ENCODE assay signal across 8 mouse cellular contexts in genomic region chr2:26964724-26965370, GRCm38 (mm10). TPM values are rescaled to one million over a fixed set of nuclear protein-coding genes. Genes with fewer than 3 reads are reported as not detected.
A peak's percentile ranks its signal among the peaks of the same experiment; 100 is the strongest.
DNase-seq lines count a peak whose midpoint lies in the region; ATAC-seq and TF ChIP-seq lines count a peak whose summit lies in the region.

No protein-coding gene starts in this region.

- H3K27me3 ChIP-seq in embryonic facial prominence, embryonic 10.5 days (replicated peaks; ENCODE audit: low read depth, poor library complexity, severe bottlenecking): no peaks in the 10 kb centered on the region
- H3K27me3 ChIP-seq in hindbrain, embryonic 16.5 days (replicated peaks; ENCODE audit: control insufficient read depth, insufficient read depth, low read length): no peaks in the 10 kb centered on the region
- no peaks in the 10 kb centered on the region for H3K27me3 ChIP-seq in midbrain, embryonic 16.5 days (ENCODE audit: control insufficient read depth, insufficient read depth, low read depth, low read length)

- ATAC-seq in hindbrain, embryonic 16.5 days: peak; percentile 3; the same call in 1 of the 2 replicates
- ATAC-seq in midbrain, embryonic 16.5 days: peak; percentile 60
- ATAC-seq in inflammation-experienced regulatory T-cells, adult 6 months: no peak

- peak overlapping the region; percentile 98 for H3K27ac ChIP-seq in left cerebral cortex, adult 2 months
- H3K27ac ChIP-seq in embryonic facial prominence, embryonic 10.5 days (replicated peaks): peak overlapping the region; percentile 98
- peak overlapping the region; percentile 98 for H3K27ac ChIP-seq in hindbrain, embryonic 16.5 days (ENCODE audit: low read depth, low read length)
- H3K27ac ChIP-seq in midbrain, embryonic 16.5 days (ENCODE audit: low read length): peak overlapping the region; percentile 91

- H3K4me3 ChIP-seq in left cerebral cortex, adult 2 months: peak overlapping the region; percentile 84
- peak overlapping the region; percentile 86 for H3K4me3 ChIP-seq in embryonic facial prominence, embryonic 10.5 days
- peak overlapping the region; percentile 82 for H3K4me3 ChIP-seq in hindbrain, embryonic 16.5 days (ENCODE audit: low read length)
- peak overlapping the region; percentile 58 for H3K4me3 ChIP-seq in midbrain, embryonic 16.5 days (ENCODE audit: low read depth, low read length)

- H3K4me1 ChIP-seq in embryonic facial prominence, embryonic 10.5 days: peaks cover 26% of the 10 kb centered on the region
- peaks cover 25% of the 10 kb centered on the region for H3K4me1 ChIP-seq in hindbrain, embryonic 16.5 days (ENCODE audit: control insufficient read depth, insufficient read depth, low read depth, low read length)
- peaks cover 28% of the 10 kb centered on the region for H3K4me1 ChIP-seq in midbrain, embryonic 16.5 days (ENCODE audit: control insufficient read depth, insufficient read depth, low read length)

- no peak for TF ChIP-seq CTCF in left cerebral cortex, adult 2 months (IDR thresholded peaks at IDR 0.05)

- peak overlapping the region; percentile 71 for H3K4me2 ChIP-seq in hindbrain, embryonic 16.5 days (ENCODE audit: low read length)
- peak overlapping the region; percentile 92 for H3K4me2 ChIP-seq in midbrain, embryonic 16.5 days (ENCODE audit: low read length)

- 18% methylated on average over 14 of the region's 14 CpGs for WGBS in embryonic facial prominence, embryonic 10.5 days
- 18% methylated on average over 14 of the region's 14 CpGs for WGBS in hindbrain, embryonic 16.5 days
- 19% methylated on average over 14 of the region's 14 CpGs for WGBS in midbrain, embryonic 16.5 days

- H3K9me3 ChIP-seq in embryonic facial prominence, embryonic 10.5 days: peaks cover 6% of the 10 kb centered on the region; the same call in 1 of the 2 replicates
- H3K9me3 ChIP-seq in hindbrain, embryonic 16.5 days (ENCODE audit: control insufficient read depth, low read length): no peaks in the 10 kb centered on the region
- H3K9me3 ChIP-seq in midbrain, embryonic 16.5 days (replicated peaks; ENCODE audit: control insufficient read depth, low read length, poor library complexity, severe bottlenecking): no peaks in the 10 kb centered on the region

- intact Hi-C loops in left cerebral cortex, adult 2 months (cut with DNase I): loop anchor here (1.0 kb wide), 2 partner anchors 44 to 63 kb away; partner anchors contain the start of genes Cacfd1 and Surf6

- peak overlapping the region; percentile 89 for H3K9ac ChIP-seq in hindbrain, embryonic 16.5 days (ENCODE audit: low read depth, low read length)
- peak overlapping the region; percentile 75 for H3K9ac ChIP-seq in midbrain, embryonic 16.5 days (ENCODE audit: low read depth, low read length)

- peaks cover 26% of the 10 kb centered on the region for H3K36me3 ChIP-seq in embryonic facial prominence, embryonic 10.5 days (replicated peaks)
- 0 out of 2 replicates have a peak, but pooled peaks cover 2% of the 10 kb centered on the region for H3K36me3 ChIP-seq in hindbrain, embryonic 16.5 days (ENCODE audit: control insufficient read depth, insufficient read depth, low read length)
- no peaks in the 10 kb centered on the region; the same call in 1 of the 2 replicates for H3K36me3 ChIP-seq in midbrain, embryonic 16.5 days (ENCODE audit: control insufficient read depth, insufficient read depth, low read length)

- DNase-seq in left cerebral cortex, adult 2 months (ENCODE audit: extremely low spot score in 1 of 2, low spot score in 2 of 2): no peak
- no peak for DNase-seq in left cerebral cortex, adult 18-20 months (ENCODE audit: low spot score in 2 of 2)
- DNase-seq in embryonic facial prominence, embryonic 10.5 days (ENCODE audit: low spot score): no peak
- no peak for DNase-seq in spleen, postnatal 4 days (ENCODE audit: low spot score in 2 of 2)
- no peak for DNase-seq in right cerebral cortex, postnatal 36 days (ENCODE audit: low spot score in 2 of 2)

RNA-seq across cellular contexts. Expression of gene Rexo4, which starts 0.7 kb away (rescaled TPM):
- 10 to 100 TPM; 60.1 to 69.6 TPM for total RNA-seq in left cerebral cortex, adult 2 months (2021)
- total RNA-seq in left cerebral cortex, adult 18-20 months (2021): 10 to 100 TPM; 55.5 to 66.5 TPM
- 56.0 and 59.1 TPM in 2 replicates for polyA plus RNA-seq in embryonic facial prominence, embryonic 10.5 days (2016; fragmentation: Nextera tagmentation; extraction: Ambion mirVana)
- 39.6 and 41.0 TPM in 2 replicates for polyA plus RNA-seq in hindbrain, embryonic 16.5 days (2015; fragmentation: Nextera tagmentation; extraction: Ambion mirVana)
- polyA plus RNA-seq in midbrain, embryonic 16.5 days (2015; fragmentation: Nextera tagmentation; extraction: Ambion mirVana): 35.8 and 36.4 TPM in 2 replicates
- polyA plus RNA-seq in inflammation-experienced regulatory T-cells, adult 6 months (2017; shearing (Covaris generic)): 10 to 100 TPM; 45.9 to 63.8 (median 58.7) TPM

RNA-seq across cellular contexts. Expression of gene Adamts13, which starts 8.4 kb away (rescaled TPM):
- 1 to 10 TPM; 1.8 to 2.3 TPM for total RNA-seq in left cerebral cortex, adult 2 months (2021)
- total RNA-seq in left cerebral cortex, adult 18-20 months (2021): 1 to 10 TPM; 1.3 to 2.7 TPM
- not detected in 2 replicates for polyA plus RNA-seq in embryonic facial prominence, embryonic 10.5 days (2016; fragmentation: Nextera tagmentation; extraction: Ambion mirVana)
- polyA plus RNA-seq in hindbrain, embryonic 16.5 days (2015; fragmentation: Nextera tagmentation; extraction: Ambion mirVana): 0.29 TPM in 1 of 2 replicates, not detected in the other
- polyA plus RNA-seq in midbrain, embryonic 16.5 days (2015; fragmentation: Nextera tagmentation; extraction: Ambion mirVana): not detected in 2 replicates
- polyA plus RNA-seq in inflammation-experienced regulatory T-cells, adult 6 months (2017; shearing (Covaris generic)): not detected

RNA-seq across cellular contexts. Expression of gene Stkld1, which starts 31.0 kb away (rescaled TPM):
- total RNA-seq in left cerebral cortex, adult 2 months (2021): under 1 TPM in 1 of 2 experiments, not detected in 1; 0.37 TPM
- total RNA-seq in left cerebral cortex, adult 18-20 months (2021): not detected
- polyA plus RNA-seq in embryonic facial prominence, embryonic 10.5 days (2016; fragmentation: Nextera tagmentation; extraction: Ambion mirVana): 0.11 and 0.14 TPM in 2 replicates
- 0.06 and 0.14 TPM in 2 replicates for polyA plus RNA-seq in hindbrain, embryonic 16.5 days (2015; fragmentation: Nextera tagmentation; extraction: Ambion mirVana)
- polyA plus RNA-seq in midbrain, embryonic 16.5 days (2015; fragmentation: Nextera tagmentation; extraction: Ambion mirVana): 0.38 and 0.41 TPM in 2 replicates
- polyA plus RNA-seq in inflammation-experienced regulatory T-cells, adult 6 months (2017; shearing (Covaris generic)): under 1 TPM; 0.16 to 0.36 (median 0.34) TPM

RNA-seq across cellular contexts. Expression of gene Surf4, which starts 31.1 kb away (rescaled TPM):
- total RNA-seq in left cerebral cortex, adult 2 months (2021): 10 to 100 TPM; 46.6 to 50.0 TPM
- total RNA-seq in left cerebral cortex, adult 18-20 months (2021): 10 to 100 TPM; 44.9 to 52.7 TPM
- polyA plus RNA-seq in embryonic facial prominence, embryonic 10.5 days (2016; fragmentation: Nextera tagmentation; extraction: Ambion mirVana): 158 and 160 TPM in 2 replicates
- 110 and 121 TPM in 2 replicates for polyA plus RNA-seq in hindbrain, embryonic 16.5 days (2015; fragmentation: Nextera tagmentation; extraction: Ambion mirVana)
- 99.9 and 103 TPM in 2 replicates for polyA plus RNA-seq in midbrain, embryonic 16.5 days (2015; fragmentation: Nextera tagmentation; extraction: Ambion mirVana)
- polyA plus RNA-seq in inflammation-experienced regulatory T-cells, adult 6 months (2017; shearing (Covaris generic)): 100 to 1,000 TPM in 1 of 3 experiments, 10 to 100 TPM in 2; 80.1 to 102 (median 86.7) TPM

RNA-seq across cellular contexts. Expression of gene Cacfd1, which starts 44.9 kb away (rescaled TPM):
- 10 to 100 TPM; 46.3 to 48.2 TPM for total RNA-seq in left cerebral cortex, adult 2 months (2021)
- 10 to 100 TPM; 46.8 to 47.0 TPM for total RNA-seq in left cerebral cortex, adult 18-20 months (2021)
- 91.0 and 97.4 TPM in 2 replicates for polyA plus RNA-seq in embryonic facial prominence, embryonic 10.5 days (2016; fragmentation: Nextera tagmentation; extraction: Ambion mirVana)
- 103 TPM in 2 replicates for polyA plus RNA-seq in hindbrain, embryonic 16.5 days (2015; fragmentation: Nextera tagmentation; extraction: Ambion mirVana)
- 103 and 116 TPM in 2 replicates for polyA plus RNA-seq in midbrain, embryonic 16.5 days (2015; fragmentation: Nextera tagmentation; extraction: Ambion mirVana)
- polyA plus RNA-seq in inflammation-experienced regulatory T-cells, adult 6 months (2017; shearing (Covaris generic)): 10 to 100 TPM; 12.9 to 19.5 (median 17.3) TPM
